Mouse (Mus musculus) ES-E14 (cell line): ENCODE measurements around the gene Lcn4.

Source experiments
- CHD2 ChIP-seq: IDR thresholded peaks from 2 replicates; pipeline ENCODE4 v1.6.1; 2014; ENCODE audit warnings: mild to moderate bottlenecking, low read depth, low read length, inconsistent platforms
- HCFC1 ChIP-seq: IDR thresholded peaks from 2 replicates; pipeline ENCODE4 v1.6.1; 2012; ENCODE audit warnings: low read length, inconsistent platforms, borderline replicate concordance; ENCODE audit not compliant: insufficient read depth
- MAFK ChIP-seq: IDR thresholded peaks from 2 replicates; pipeline ENCODE4 v1.6.1; 2014; ENCODE audit warnings: mild to moderate bottlenecking, low read depth, low read length, inconsistent platforms; ENCODE audit not compliant: insufficient read depth
- ZC3H11A ChIP-seq: IDR thresholded peaks from 2 replicates; pipeline ENCODE4 v1.6.1; 2012; ENCODE audit warnings: low read depth, mild to moderate bottlenecking, inconsistent platforms, low read length, borderline replicate concordance
- ZNF384 ChIP-seq: IDR thresholded peaks from 2 replicates; pipeline ENCODE4 v1.6.1; 2012; ENCODE audit warnings: low read depth, low read length, inconsistent platforms

DNA sequence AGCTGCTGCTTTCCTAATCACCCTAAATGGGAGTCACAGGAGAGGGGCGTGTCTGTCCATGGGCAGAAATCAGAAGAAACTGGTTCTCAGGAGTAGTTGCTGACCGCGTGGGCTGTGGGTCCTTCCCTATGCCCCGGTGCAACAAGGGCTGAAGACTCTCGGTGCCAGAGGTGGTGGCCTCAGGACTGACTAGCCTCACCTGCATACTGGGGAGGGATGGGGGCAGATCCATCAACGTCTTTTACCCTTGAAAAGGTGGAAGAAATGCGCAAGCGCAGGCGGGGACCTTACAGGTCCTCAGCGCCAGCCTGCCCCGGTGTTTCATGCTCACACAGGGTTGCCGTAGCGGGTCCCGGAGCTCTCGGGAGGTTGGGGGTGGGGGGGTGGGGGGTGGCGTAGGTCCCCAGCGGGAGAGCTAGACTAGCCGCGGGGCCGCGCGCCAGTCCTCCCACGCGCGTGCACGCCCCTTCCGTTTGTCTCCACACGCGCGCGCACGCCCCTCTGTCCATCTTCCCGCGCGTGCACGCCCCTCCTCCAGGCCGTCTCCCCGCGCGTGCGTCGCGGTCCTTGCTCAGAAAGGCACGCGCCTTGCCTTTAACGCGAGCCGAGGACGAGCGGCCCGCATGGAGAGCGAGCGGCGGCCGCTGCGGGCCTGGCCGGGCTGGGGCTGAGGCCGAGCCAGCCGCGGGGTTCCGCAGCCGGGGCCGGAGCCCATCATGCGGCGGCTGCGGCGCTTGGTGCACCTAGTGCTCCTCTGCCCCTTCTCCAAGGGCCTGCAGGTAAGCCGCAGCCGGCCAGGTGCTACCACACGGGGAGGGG lies 43.0 kb downstream of the Lcn4 start, which contains the start of gene Fam69b:
- TF ChIP-seq MAFK (no peak), CHD2 (no peak), HCFC1 (no peak), ZNF384 (no peak), ZC3H11A (no peak)
